Mouse (Mus musculus): ENCODE measurements at regions not wholly inside any gene's neighbourhood (a gene's known extent, or its start where the extent isn't known, plus 50 kb on each side); places are given as distances from the start of the nearest gene placed in this dataset.

- H3K9ac ChIP-seq (replicated peaks) = no peak overlapping the region
- no peaks in the 10 kb centered on the region for H3K4me1 ChIP-seq (replicated peaks; ENCODE audit: control insufficient read depth in 2 of 2, insufficient read depth in 2 of 2, low read length in 1 of 2)
- no peak for DNase-seq (ENCODE audit: low read depth in 3 of 3, low spot score in 3 of 3)
- no peaks in the 10 kb centered on the region for H3K36me3 ChIP-seq (replicated peaks; ENCODE audit: control insufficient read depth, insufficient read depth, low read depth)
- no peak for TF ChIP-seq CTCF (IDR thresholded peaks at IDR 0.05; ENCODE audit: low read depth)
- no peak for TF ChIP-seq EP300 (IDR thresholded peaks at IDR 0.05; ENCODE audit: low read depth)
- no peaks in the 10 kb centered on the region for H3K9me3 ChIP-seq (ENCODE audit: control insufficient read depth, low read length)
- H3K4me3 ChIP-seq (ENCODE audit: insufficient read depth in 1 of 2, low read depth in 2 of 2, low read length in 2 of 2) = no peak overlapping the region
- H3K27ac ChIP-seq = no peak overlapping the region
- no peak overlapping the region for H3K4me2 ChIP-seq (ENCODE audit: low read depth)
- H3K27me3 ChIP-seq (ENCODE audit: control insufficient read depth, insufficient read depth, low read length) = no peaks in the 10 kb centered on the region
- WGBS (ENCODE audit: insufficient replicate concordance) = 56% methylated on average over 7 of the region's 7 CpGs
- no peak for ATAC-seq (ENCODE audit: insufficient read depth)
Observed at GRCm38 (mm10) chr13:48022958-48023615, 237.9 kb upstream of the Id4 start.

GRCm38 (mm10) chr13:48027775-48028489, 233.1 kb upstream of the Id4 start:
- TF ChIP-seq CTCF (IDR thresholded peaks at IDR 0.05; ENCODE audit: low read depth) (no peak), EP300 (IDR thresholded peaks at IDR 0.05; ENCODE audit: low read depth) (no peak)
- no peaks in the 10 kb centered on the region for H3K9me3 ChIP-seq (ENCODE audit: control insufficient read depth, low read length)
- H3K4me1 ChIP-seq (replicated peaks; ENCODE audit: control insufficient read depth in 2 of 2, insufficient read depth in 2 of 2, low read length in 1 of 2) = no peaks in the 10 kb centered on the region
- no peaks in the 10 kb centered on the region for H3K36me3 ChIP-seq (replicated peaks; ENCODE audit: control insufficient read depth, insufficient read depth, low read depth)
- WGBS (ENCODE audit: insufficient replicate concordance) = 50% methylated on average over 7 of the region's 7 CpGs
- no peak overlapping the region for H3K4me2 ChIP-seq (ENCODE audit: low read depth)
- no peak overlapping the region for H3K9ac ChIP-seq (replicated peaks)
- no peak overlapping the region for H3K27ac ChIP-seq
- no peak for DNase-seq (ENCODE audit: low read depth in 3 of 3, low spot score in 3 of 3)
- no peak for ATAC-seq (ENCODE audit: insufficient read depth)
- H3K4me3 ChIP-seq (ENCODE audit: insufficient read depth in 1 of 2, low read depth in 2 of 2, low read length in 2 of 2) = no peak overlapping the region
- H3K27me3 ChIP-seq (ENCODE audit: control insufficient read depth, insufficient read depth, low read length) = no peaks in the 10 kb centered on the region

- H3K36me3 ChIP-seq (replicated peaks; ENCODE audit: control insufficient read depth, insufficient read depth, low read depth) = no peaks in the 10 kb centered on the region
- H3K4me3 ChIP-seq (ENCODE audit: insufficient read depth in 1 of 2, low read depth in 2 of 2, low read length in 2 of 2) = no peak overlapping the region
- no peaks in the 10 kb centered on the region for H3K27me3 ChIP-seq (ENCODE audit: control insufficient read depth, insufficient read depth, low read length)
- H3K4me1 ChIP-seq (replicated peaks; ENCODE audit: control insufficient read depth in 2 of 2, insufficient read depth in 2 of 2, low read length in 1 of 2) = no peaks in the 10 kb centered on the region
- H3K9me3 ChIP-seq (ENCODE audit: control insufficient read depth, low read length) = no peaks in the 10 kb centered on the region
- 70% methylated on average over 8 of the region's 8 CpGs for WGBS (ENCODE audit: insufficient replicate concordance)
- no peak for ATAC-seq (ENCODE audit: insufficient read depth)
- no peak overlapping the region for H3K9ac ChIP-seq (replicated peaks)
- H3K27ac ChIP-seq = no peak overlapping the region
- no peak overlapping the region for H3K4me2 ChIP-seq (ENCODE audit: low read depth)
- no peak for DNase-seq (ENCODE audit: low read depth in 3 of 3, low spot score in 3 of 3)
- TF ChIP-seq CTCF (IDR thresholded peaks at IDR 0.05; ENCODE audit: low read depth) (no peak), EP300 (IDR thresholded peaks at IDR 0.05; ENCODE audit: low read depth) (no peak)
Observed at GRCm38 (mm10) chr13:48031491-48031890, 229.5 kb upstream of the Id4 start.

GRCm38 (mm10) chr13:48042172-48042571, 218.9 kb upstream of the Id4 start:
- ATAC-seq (ENCODE audit: insufficient read depth) (no peak), DNase-seq (ENCODE audit: low read depth in 3 of 3, low spot score in 3 of 3) (no peak)
- no peak overlapping the region for H3K27ac ChIP-seq
- WGBS (ENCODE audit: insufficient replicate concordance) = 44% methylated on average over 4 of the region's 4 CpGs
- H3K9ac ChIP-seq (replicated peaks) = no peak overlapping the region
- TF ChIP-seq CTCF (IDR thresholded peaks at IDR 0.05; ENCODE audit: low read depth) (no peak), EP300 (IDR thresholded peaks at IDR 0.05; ENCODE audit: low read depth) (no peak)
- H3K4me2 ChIP-seq (ENCODE audit: low read depth) = no peak overlapping the region
- no peaks in the 10 kb centered on the region for H3K4me1 ChIP-seq (replicated peaks; ENCODE audit: control insufficient read depth in 2 of 2, insufficient read depth in 2 of 2, low read length in 1 of 2)
- no peaks in the 10 kb centered on the region for H3K36me3 ChIP-seq (replicated peaks; ENCODE audit: control insufficient read depth, insufficient read depth, low read depth)
- no peak overlapping the region for H3K4me3 ChIP-seq (ENCODE audit: insufficient read depth in 1 of 2, low read depth in 2 of 2, low read length in 2 of 2)
- H3K9me3 ChIP-seq (ENCODE audit: control insufficient read depth, low read length) = no peaks in the 10 kb centered on the region
- H3K27me3 ChIP-seq (ENCODE audit: control insufficient read depth, insufficient read depth, low read length) = no peaks in the 10 kb centered on the region

GRCm38 (mm10) chr13:48042572-48042971, 218.5 kb upstream of the Id4 start:
- Histone ChIP-seq H3K9ac (replicated peaks) (no peak overlapping the region), H3K9me3 (ENCODE audit: control insufficient read depth, low read length) (no peaks in the 10 kb centered on the region), H3K4me1 (replicated peaks; ENCODE audit: control insufficient read depth in 2 of 2, insufficient read depth in 2 of 2, low read length in 1 of 2) (no peaks in the 10 kb centered on the region), H3K36me3 (replicated peaks; ENCODE audit: control insufficient read depth, insufficient read depth, low read depth) (no peaks in the 10 kb centered on the region), H3K4me3 (ENCODE audit: insufficient read depth in 1 of 2, low read depth in 2 of 2, low read length in 2 of 2) (no peak overlapping the region), H3K27me3 (ENCODE audit: control insufficient read depth, insufficient read depth, low read length) (no peaks in the 10 kb centered on the region), H3K27ac (no peak overlapping the region), H3K4me2 (ENCODE audit: low read depth) (no peak overlapping the region)
- ATAC-seq (ENCODE audit: insufficient read depth) = no peak
- no peak for DNase-seq (ENCODE audit: low read depth in 3 of 3, low spot score in 3 of 3)
- whole genome bisulfite sequencing (ENCODE audit: insufficient replicate concordance) = 62% methylated on average over 6 of the region's 6 CpGs
- no peak for TF ChIP-seq EP300 (IDR thresholded peaks at IDR 0.05; ENCODE audit: low read depth)
- TF ChIP-seq CTCF (IDR thresholded peaks at IDR 0.05; ENCODE audit: low read depth) = no peak
